ENCODE assay signal across 17 mouse cellular contexts in genomic region chr12:53692471-53692870, GRCm38 (mm10).
"Had no signal": no experiment of that assay in that cellular context is flagged by ENCODE, and none has a peak within 500 bp of the region (broad histone marks: within the 10 kb centered on the region; RNA-seq: fewer than 3 reads in every experiment).

No protein-coding gene starts in this region.

- H3K4me1 ChIP-seq: lung, embryonic 15.5 days; megakaryocyte, embryonic 14.5 days; midbrain, embryonic 13.5 days; midbrain, embryonic 15.5 days; neural tube, embryonic 12.5 days; stomach, embryonic 15.5 days had no signal

- ATAC-seq: lung, postnatal 0 days; midbrain, embryonic 13.5 days; midbrain, embryonic 15.5 days had no signal

- DNase-seq: lung, adult 2 months; lung, postnatal 14 days; lung, postnatal 36 days; right cerebral cortex, postnatal 14 days; thymus, adult 2 months; thymus, postnatal 25 days; thymus, postnatal 4 days had no signal

- H3K9ac ChIP-seq: lung, embryonic 15.5 days; midbrain, embryonic 13.5 days; midbrain, embryonic 15.5 days; neural tube, embryonic 12.5 days; stomach, embryonic 15.5 days had no signal

- H3K4me3 ChIP-seq: lung, embryonic 15.5 days; megakaryocyte, embryonic 14.5 days; midbrain, embryonic 13.5 days; midbrain, embryonic 15.5 days; neural tube, embryonic 12.5 days; stomach, embryonic 15.5 days had no signal

- H3K9me3 ChIP-seq: lung, embryonic 15.5 days; midbrain, embryonic 13.5 days; midbrain, embryonic 15.5 days; neural tube, embryonic 12.5 days; stomach, embryonic 15.5 days had no signal

- H3K27me3 ChIP-seq: lung, embryonic 15.5 days; megakaryocyte, embryonic 14.5 days; midbrain, embryonic 13.5 days; midbrain, embryonic 15.5 days; neural tube, embryonic 12.5 days; stomach, embryonic 15.5 days had no signal

- H3K36me3 ChIP-seq: lung, embryonic 15.5 days; midbrain, embryonic 13.5 days; midbrain, embryonic 15.5 days; neural tube, embryonic 12.5 days; stomach, embryonic 15.5 days had no signal

- H3K27ac ChIP-seq: lung, embryonic 15.5 days; macrophage; midbrain, embryonic 13.5 days; midbrain, embryonic 15.5 days; neural tube, embryonic 12.5 days; stomach, embryonic 15.5 days; stomach, postnatal 0 days had no signal

- H3K4me2 ChIP-seq: lung, embryonic 15.5 days; midbrain, embryonic 11.5 days; midbrain, embryonic 13.5 days; midbrain, embryonic 15.5 days; neural tube, embryonic 12.5 days; stomach, embryonic 15.5 days had no signal
